In the genomic region with DNA sequence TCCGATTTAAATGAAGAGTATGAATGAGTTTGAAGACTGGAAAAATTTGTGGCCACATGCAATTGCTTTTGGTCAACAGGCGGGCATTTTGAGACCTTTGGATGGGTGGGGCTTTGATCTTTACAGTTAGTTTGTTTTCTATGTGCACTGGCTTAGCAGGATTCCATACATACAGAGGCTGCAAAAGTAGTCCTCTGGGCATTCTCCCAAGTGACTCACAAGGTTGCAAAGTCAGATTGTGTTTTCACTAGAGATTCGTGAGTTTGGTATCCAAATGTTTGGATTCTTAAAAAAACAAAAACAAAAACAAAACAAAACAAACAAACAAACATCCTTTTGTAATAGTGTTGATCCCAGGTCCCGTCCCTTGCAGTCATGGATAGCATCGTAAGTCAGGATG, we compare ENCODE assay signal across 22 mouse cellular contexts. TPM values are rescaled to one million over a fixed set of nuclear protein-coding genes. Genes with fewer than 3 reads are reported as not detected.
DNase-seq lines count a peak whose midpoint lies in the region; ATAC-seq lines count a peak whose summit lies in the region.
"Had no signal": no experiment of that assay in that cellular context is flagged by ENCODE, and none has a peak within 500 bp of the region (broad histone marks: within the 10 kb centered on the region; RNA-seq: fewer than 3 reads in every experiment).

No protein-coding gene starts in this region.

- intact Hi-C loops in heart, postnatal 36 days (cut with DNase I) = no loop called here

- H3K4me3 ChIP-seq in heart, embryonic 12.5 days = no peak overlapping the region
- H3K4me3 ChIP-seq in heart, embryonic 16.5 days (ENCODE audit: low read length) = no peak overlapping the region
- no peak overlapping the region for H3K4me3 ChIP-seq in brown adipose tissue, adult 24 weeks (ENCODE audit: insufficient read depth, low read depth, low read length)
- H3K4me3 ChIP-seq: embryonic facial prominence, embryonic 13.5 days; forebrain, embryonic 12.5 days; hindbrain, embryonic 12.5 days had no signal

- 60% methylated on average over 5 of the region's 5 CpGs for WGBS in heart, embryonic 12.5 days
- WGBS in heart, embryonic 16.5 days = 53% methylated on average over 5 of the region's 5 CpGs

- no peak for ATAC-seq in heart, embryonic 12.5 days (ENCODE audit: insufficient number of reproducible peaks, low FRiP score)
- ATAC-seq in heart, embryonic 16.5 days (replicated peaks; ENCODE audit: extremely low read depth, insufficient read depth, low FRiP score) = no peak
- ATAC-seq: activated CD4-positive, CD25-positive, alpha-beta regulatory T cell, adult 4 months; hindbrain, embryonic 16.5 days; inflammation-experienced regulatory T-cells, adult 6 months; intestine, postnatal 0 days; Patski had no signal

- H3K27ac ChIP-seq in heart, embryonic 12.5 days (ENCODE audit: poor library complexity, severe bottlenecking) = peak overlapping the region; percentile 87
- peak overlapping the region; percentile 88 for H3K27ac ChIP-seq in heart, embryonic 16.5 days (ENCODE audit: low read length)
- peak overlapping the region; percentile 96 for H3K27ac ChIP-seq in brown adipose tissue, adult 24 weeks (replicated peaks; ENCODE audit: low read depth, low read length)
- H3K27ac ChIP-seq: embryonic facial prominence, embryonic 13.5 days; forebrain, embryonic 12.5 days; hindbrain, embryonic 12.5 days had no signal

- peaks cover 95% of the 10 kb centered on the region for H3K4me1 ChIP-seq in heart, embryonic 12.5 days (replicated peaks)
- peaks cover 59% of the 10 kb centered on the region for H3K4me1 ChIP-seq in heart, embryonic 16.5 days (ENCODE audit: control insufficient read depth, insufficient read depth, low read length)
- H3K4me1 ChIP-seq in brown adipose tissue, adult 24 weeks (ENCODE audit: control insufficient read depth, insufficient read depth, insufficient read length, low read length) = peaks cover 25% of the 10 kb centered on the region
- H3K4me1 ChIP-seq: forebrain, embryonic 12.5 days; hindbrain, embryonic 12.5 days had no signal

- H3K27me3 ChIP-seq in heart, embryonic 12.5 days (replicated peaks) = no peaks in the 10 kb centered on the region
- no peaks in the 10 kb centered on the region for H3K27me3 ChIP-seq in heart, embryonic 16.5 days (ENCODE audit: control insufficient read depth, insufficient read depth, low read length)
- H3K27me3 ChIP-seq: embryonic facial prominence, embryonic 13.5 days; forebrain, embryonic 12.5 days; hindbrain, embryonic 12.5 days; Patski had no signal

- peaks cover 10% of the 10 kb centered on the region for H3K36me3 ChIP-seq in heart, embryonic 12.5 days
- H3K36me3 ChIP-seq in heart, embryonic 16.5 days (ENCODE audit: control insufficient read depth, insufficient read depth) = peaks cover 4% of the 10 kb centered on the region
- H3K36me3 ChIP-seq: embryonic facial prominence, embryonic 13.5 days; forebrain, embryonic 12.5 days; hindbrain, embryonic 12.5 days had no signal

- 0 out of 2 replicates have a peak overlapping the region, but pooled peaks have one; percentile 12 for H3K9ac ChIP-seq in heart, embryonic 12.5 days
- H3K9ac ChIP-seq in heart, embryonic 16.5 days (ENCODE audit: low read length) = 0 out of 2 replicates have a peak overlapping the region, but pooled peaks have one; percentile 11
- H3K9ac ChIP-seq: embryonic facial prominence, embryonic 13.5 days; forebrain, embryonic 12.5 days; hindbrain, embryonic 12.5 days had no signal

- DNase-seq in adrenal gland, adult 2 months = peak; percentile 55
- DNase-seq in adrenal gland, postnatal 14 days = no peak
- DNase-seq in heart, postnatal 36 days = no peak
- DNase-seq in heart, adult 18-20 months = no peak
- DNase-seq: cerebellum, adult 18-20 months; cerebellum, adult 9-11 months; cerebellum, postnatal 36 days; gastrocnemius, postnatal 10 days; heart, postnatal 10 days; kidney, adult 9 months had no signal

- H3K4me2 ChIP-seq in heart, embryonic 12.5 days = peak overlapping the region; percentile 31
- peak overlapping the region; percentile 6; the same call in 1 of the 2 replicates for H3K4me2 ChIP-seq in heart, embryonic 16.5 days (ENCODE audit: low read depth, low read length)
- H3K4me2 ChIP-seq: embryonic facial prominence, embryonic 13.5 days; forebrain, embryonic 12.5 days; hindbrain, embryonic 12.5 days had no signal

- no peaks in the 10 kb centered on the region for H3K9me3 ChIP-seq in heart, embryonic 12.5 days (replicated peaks)
- no peaks in the 10 kb centered on the region for H3K9me3 ChIP-seq in heart, embryonic 16.5 days (replicated peaks; ENCODE audit: control insufficient read depth, low read length)
- H3K9me3 ChIP-seq: embryonic facial prominence, embryonic 13.5 days; forebrain, embryonic 12.5 days; hindbrain, embryonic 12.5 days had no signal

RNA-seq across cellular contexts. Expression of a gene that starts 7.7 kb away (rescaled TPM):
- 10 to 100 TPM; 34.9 to 68.3 TPM for total RNA-seq in adrenal gland, adult 2 months (2021)
- polyA plus RNA-seq in adrenal gland, adult 2 months (2012; rRNA removed) = 6.0 and 8.9 TPM in 2 replicates
- 38.0 and 45.8 TPM in 2 replicates for total RNA-seq in adrenal gland, postnatal 14 days (2021)
- 72.9 and 74.5 TPM in 2 replicates for polyA plus RNA-seq in heart, embryonic 12.5 days (2016; fragmentation: Nextera tagmentation; extraction: Ambion mirVana)
- total RNA-seq in heart, postnatal 36 days (2021) = 10 to 100 TPM; 33.1 to 33.7 TPM
- polyA plus RNA-seq in heart, embryonic 16.5 days (2015; fragmentation: Nextera tagmentation; extraction: Ambion mirVana) = 57.5 and 60.2 TPM in 2 replicates
- 10 to 100 TPM; 35.7 to 40.6 TPM for total RNA-seq in heart, adult 18-20 months (2021)
- 11.4 and 30.1 TPM in 2 replicates for polyA plus RNA-seq in brown adipose tissue, adult 24 weeks (2012; ENCODE audit: insufficient read depth, insufficient read length, missing spikeins)
- total RNA-seq: MEL had no signal
